Mouse (Mus musculus) thymus, adult 2 months (tissue): ENCODE measurements at regions not wholly inside any gene's neighbourhood (a gene's known extent, or its start where the extent isn't known, plus 50 kb on each side); places are given as distances from the start of the nearest gene placed in this dataset.
A peak's percentile ranks its signal among the peaks of the same experiment; 100 is the strongest.

Experiments
- CTCF ChIP-seq: fragments of 200-500 bp; IDR thresholded peaks from 2 replicates; pipeline ENCODE4 v1.5.1; 2012; ENCODE audit warnings: mild to moderate bottlenecking, control low read depth, low read length, moderate library complexity, borderline replicate concordance; ENCODE audit not compliant: control insufficient read depth, poor library complexity, insufficient read depth; ENCODE audit errors: extremely low read depth
- POLR2A ChIP-seq: fragments of 200-500 bp; IDR thresholded peaks from 2 replicates; pipeline ENCODE4 v1.6.1; 2012; ENCODE audit warnings: mild to moderate bottlenecking, low read length, control low read depth, moderate library complexity; ENCODE audit not compliant: control insufficient read depth, poor library complexity, insufficient read depth; ENCODE audit errors: extremely low read depth

DNA sequence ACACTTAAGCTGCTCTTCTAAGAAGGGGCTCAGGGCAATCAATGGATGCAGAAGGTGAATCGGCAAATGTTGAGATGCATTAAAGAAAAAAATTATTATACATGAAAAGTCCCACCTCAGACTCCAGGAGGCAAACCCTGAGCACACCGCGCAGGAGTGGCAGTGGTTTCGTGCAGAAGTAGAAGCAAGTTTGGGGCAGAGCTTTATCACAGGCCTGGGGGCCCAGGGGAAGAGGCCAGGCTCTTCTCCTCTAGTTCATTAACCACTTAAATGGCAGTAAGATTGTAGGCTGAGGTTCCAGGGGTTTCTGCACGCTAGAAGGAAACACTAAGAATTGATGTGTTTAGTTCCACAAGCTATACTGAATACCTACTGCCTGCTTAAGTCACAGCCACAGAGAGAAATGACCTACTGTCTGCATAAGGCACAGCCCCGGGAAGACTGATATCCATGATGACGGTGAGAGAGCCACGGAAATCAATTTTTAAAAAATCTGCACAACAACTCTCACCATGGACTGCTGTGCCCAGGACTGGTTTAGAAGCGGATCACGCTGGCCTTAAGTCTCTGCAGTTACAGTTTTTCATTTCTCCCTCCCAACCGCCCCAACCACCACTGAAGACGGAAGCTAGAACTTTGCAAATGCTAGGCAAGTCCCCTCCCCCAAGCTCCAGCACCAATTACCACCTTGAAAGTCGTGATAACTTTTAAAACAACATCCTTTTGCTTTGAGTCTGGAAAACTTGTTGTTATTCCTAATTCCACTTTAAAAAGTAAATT lies 132.2 kb upstream of the Lef1 start:
- TF ChIP-seq CTCF (no peak), POLR2A (peak; percentile 86)
